Mouse (Mus musculus) megakaryocyte, embryonic 14.5 days (primary cell): Measurements from ENCODE around the gene Rtl10.

ENCODE experiments used
- FLI1 ChIP-seq: IDR thresholded peaks from 2 replicates; pipeline ENCODE4 v1.6.1; 2012; ENCODE audit warnings: low read length, inconsistent platforms, mixed read lengths
- GATA1 ChIP-seq: IDR thresholded peaks from 3 replicates; pipeline ENCODE4 v1.6.1; 2012; ENCODE audit warnings: mixed read lengths, low read length, inconsistent platforms, borderline replicate concordance

GRCm38 (mm10) chr16:18452361-18452862 is 46.3 kb upstream of the Rtl10 start:
- TF ChIP-seq GATA1, result no peak
- TF ChIP-seq FLI1, result no peak
